Mouse (Mus musculus): Measurements from ENCODE around the gene Bcl7a.

- TF ChIP-seq CTCF (IDR thresholded peaks at IDR 0.05; ENCODE audit: low read depth, low read length) (no peak), POLR2A (IDR thresholded peaks at IDR 0.05; ENCODE audit: extremely low read depth, insufficient read depth, low read length) (no peak)
Measured at GRCm38 (mm10) chr5:123298526-123298925, 45.1 kb upstream of the Bcl7a start.

All from liver, adult 2 months (tissue).